Comparison of ENCODE assay signal across 12 mouse cellular contexts in genomic region chr16:44648547-44649223, GRCm38 (mm10).
DNase-seq lines count a peak whose midpoint lies in the region; ATAC-seq lines count a peak whose summit lies in the region.
"Had no signal": no experiment of that assay in that cellular context is flagged by ENCODE, and none has a peak within 500 bp of the region (broad histone marks: within the 10 kb centered on the region; RNA-seq: fewer than 3 reads in every experiment).

No protein-coding gene starts in this region.

- no peaks in the 10 kb centered on the region for H3K36me3 ChIP-seq in kidney, embryonic 14.5 days (ENCODE audit: control insufficient read depth, insufficient read depth, low read length)
- H3K36me3 ChIP-seq in embryonic facial prominence, embryonic 13.5 days = no peaks in the 10 kb centered on the region
- no peaks in the 10 kb centered on the region for H3K36me3 ChIP-seq in heart, embryonic 16.5 days (ENCODE audit: control insufficient read depth, insufficient read depth)
- H3K36me3 ChIP-seq in limb, embryonic 15.5 days = no peaks in the 10 kb centered on the region
- H3K36me3 ChIP-seq: neural tube, embryonic 12.5 days had no signal

- no peak overlapping the region for H3K9ac ChIP-seq in kidney, embryonic 14.5 days (ENCODE audit: low read depth, low read length)
- no peak overlapping the region for H3K9ac ChIP-seq in embryonic facial prominence, embryonic 13.5 days
- no peak overlapping the region for H3K9ac ChIP-seq in heart, embryonic 16.5 days (ENCODE audit: low read length)
- H3K9ac ChIP-seq in limb, embryonic 15.5 days = no peak overlapping the region
- H3K9ac ChIP-seq: neural tube, embryonic 12.5 days had no signal

- no peak overlapping the region for H3K4me3 ChIP-seq in kidney, embryonic 14.5 days (ENCODE audit: low read length)
- H3K4me3 ChIP-seq in embryonic facial prominence, embryonic 13.5 days = no peak overlapping the region
- H3K4me3 ChIP-seq in heart, embryonic 16.5 days (ENCODE audit: low read length) = no peak overlapping the region
- H3K4me3 ChIP-seq in limb, embryonic 15.5 days = no peak overlapping the region
- H3K4me3 ChIP-seq: erythroblast, embryonic 14.5 days; neural tube, embryonic 12.5 days had no signal

- no peaks in the 10 kb centered on the region for H3K9me3 ChIP-seq in kidney, embryonic 14.5 days (ENCODE audit: control insufficient read depth, low read length)
- no peaks in the 10 kb centered on the region for H3K9me3 ChIP-seq in embryonic facial prominence, embryonic 13.5 days
- no peaks in the 10 kb centered on the region for H3K9me3 ChIP-seq in heart, embryonic 16.5 days (replicated peaks; ENCODE audit: control insufficient read depth, low read length)
- no peaks in the 10 kb centered on the region for H3K9me3 ChIP-seq in limb, embryonic 15.5 days

- WGBS in kidney, embryonic 14.5 days = 23% methylated on average over 2 of the region's 2 CpGs
- 42% methylated on average over 2 of the region's 2 CpGs for WGBS in embryonic facial prominence, embryonic 13.5 days
- WGBS in heart, embryonic 16.5 days = 44% methylated on average over 2 of the region's 2 CpGs
- 36% methylated on average over 2 of the region's 2 CpGs for WGBS in limb, embryonic 15.5 days

- no peak overlapping the region for H3K4me2 ChIP-seq in kidney, embryonic 14.5 days (replicated peaks; ENCODE audit: low read depth, low read length)
- H3K4me2 ChIP-seq in embryonic facial prominence, embryonic 13.5 days = no peak overlapping the region
- no peak overlapping the region for H3K4me2 ChIP-seq in heart, embryonic 16.5 days (ENCODE audit: low read depth, low read length)
- no peak overlapping the region for H3K4me2 ChIP-seq in limb, embryonic 15.5 days
- H3K4me2 ChIP-seq: neural tube, embryonic 12.5 days had no signal

- H3K27ac ChIP-seq in kidney, embryonic 14.5 days (ENCODE audit: low read depth, low read length) = no peak overlapping the region; the same call in 1 of the 2 replicates
- peak overlapping the region; percentile 55 for H3K27ac ChIP-seq in embryonic facial prominence, embryonic 13.5 days
- H3K27ac ChIP-seq in heart, embryonic 16.5 days (ENCODE audit: low read length) = peak overlapping the region; percentile 71
- H3K27ac ChIP-seq in limb, embryonic 15.5 days = peak overlapping the region; percentile 51
- H3K27ac ChIP-seq: neural tube, embryonic 12.5 days had no signal

- ATAC-seq in kidney, embryonic 14.5 days (ENCODE audit: low FRiP score, low TSS enrichment) = 0 out of 2 replicates have a peak, but pooled peaks have one; percentile 77
- ATAC-seq in embryonic facial prominence, embryonic 13.5 days (ENCODE audit: insufficient number of reproducible peaks, insufficient read depth, low FRiP score, low TSS enrichment, low read depth) = no peak
- ATAC-seq in heart, embryonic 16.5 days (replicated peaks; ENCODE audit: extremely low read depth, insufficient read depth, low FRiP score) = no peak; the same call in 1 of the 2 replicates
- no peak for ATAC-seq in limb, embryonic 15.5 days (ENCODE audit: insufficient number of reproducible peaks, low FRiP score, low TSS enrichment, low read depth)

- H3K27me3 ChIP-seq in kidney, embryonic 14.5 days (ENCODE audit: control insufficient read depth, insufficient read depth, low read length) = no peaks in the 10 kb centered on the region
- no peaks in the 10 kb centered on the region for H3K27me3 ChIP-seq in embryonic facial prominence, embryonic 13.5 days
- no peaks in the 10 kb centered on the region for H3K27me3 ChIP-seq in heart, embryonic 16.5 days (ENCODE audit: control insufficient read depth, insufficient read depth, low read length)
- H3K27me3 ChIP-seq in limb, embryonic 15.5 days = no peaks in the 10 kb centered on the region
- H3K27me3 ChIP-seq: neural tube, embryonic 12.5 days had no signal

- DNase-seq in kidney, adult 18-20 months = no peak
- no peak for DNase-seq in adrenal gland, adult 2 months
- no peak for DNase-seq in layer of hippocampus, adult 11-12 months (ENCODE audit: low spot score)
- DNase-seq: cerebellum, adult 2 months; layer of hippocampus, adult 9-11 months; retina, postnatal 1 day had no signal

- H3K4me1 ChIP-seq in kidney, embryonic 14.5 days (ENCODE audit: control insufficient read depth, insufficient read depth, low read length) = peaks cover 5% of the 10 kb centered on the region; the same call in 1 of the 2 replicates
- H3K4me1 ChIP-seq in embryonic facial prominence, embryonic 13.5 days = peaks cover 10% of the 10 kb centered on the region
- peaks cover 2% of the 10 kb centered on the region; the same call in 1 of the 2 replicates for H3K4me1 ChIP-seq in heart, embryonic 16.5 days (ENCODE audit: control insufficient read depth, insufficient read depth, low read length)
- H3K4me1 ChIP-seq in limb, embryonic 15.5 days = peaks cover 8% of the 10 kb centered on the region; the same call in 1 of the 2 replicates
